Mouse (Mus musculus) cerebellum, adult 2 months (tissue): ENCODE measurements at regions not wholly inside any gene's neighbourhood (a gene's known extent, or its start where the extent isn't known, plus 50 kb on each side); places are given as distances from the start of the nearest gene placed in this dataset.
A peak's percentile ranks its signal among the peaks of the same experiment; 100 is the strongest.

ENCODE experiments used
- DNase-seq, 2 experiments: peaks; one replicate each; pipeline ENCODE4 v3.0.0; 2021
- H3K27ac ChIP-seq: fragments of 200-500 bp; 2 replicates; pipeline ENCODE4 v1.5.1; 2012; ENCODE audit warnings: low read length, control low read depth, inconsistent platforms; ENCODE audit not compliant: insufficient read depth
- H3K27me3 ChIP-seq: fragments of 200-500 bp; 2 replicates; pipeline ENCODE4 v1.6.1; 2012; ENCODE audit warnings: inconsistent platforms, mild to moderate bottlenecking, low read length, moderate library complexity; ENCODE audit not compliant: control insufficient read depth, insufficient read depth
- H3K4me1 ChIP-seq: fragments of 200-500 bp; 2 replicates; pipeline ENCODE4 v1.6.1; 2011; ENCODE audit warnings: low read length; ENCODE audit not compliant: control insufficient read depth, insufficient read depth
- H3K4me3 ChIP-seq: fragments of 200-500 bp; replicated peaks from 2 replicates; pipeline ENCODE3; 2011; ENCODE audit warnings: mild to moderate bottlenecking, low read depth, low read length, control low read depth; ENCODE audit not compliant: insufficient read depth
- CTCF ChIP-seq: fragments of 200-500 bp; IDR thresholded peaks from 2 replicates; pipeline ENCODE4 v1.5.1; 2011; ENCODE audit warnings: low read depth, mild to moderate bottlenecking, control low read depth, low read length, moderate library complexity, borderline replicate concordance; ENCODE audit not compliant: insufficient read depth
- POLR2A ChIP-seq: fragments of 200-500 bp; IDR thresholded peaks from 2 replicates; pipeline ENCODE4 v1.6.1; 2011; ENCODE audit warnings: low read length, control low read depth, borderline replicate concordance; ENCODE audit not compliant: insufficient read depth
- WGBS: fragments of 180-500 bp; shearing (Covaris S2); methylation state at CpG from one replicate; pipeline ENCODE4 v1.1.7; 2018; 5-methylcytosine and 5-hydroxymethylcytosine counted together

GRCm38 (mm10) chr12:109528263-109528545 lies 71.9 kb downstream of the Rtl1 start:
- Histone ChIP-seq H3K27me3 (no peaks in the 10 kb centered on the region), H3K4me3 (peak overlapping the region; percentile 20), H3K4me1 (no peaks in the 10 kb centered on the region), H3K27ac (no peak overlapping the region)
- TF ChIP-seq CTCF (no peak), POLR2A (no peak)
- peak in 1 of 2 experiments; percentile 22 for DNase-seq
- 57% methylated on average over 27 of the region's 27 CpGs for WGBS

- 87% methylated on average over 29 of the region's 29 CpGs for WGBS
- Histone ChIP-seq H3K4me3 (peak overlapping the region; percentile 20), H3K4me1 (no peaks in the 10 kb centered on the region), H3K27me3 (no peaks in the 10 kb centered on the region), H3K27ac (no peak overlapping the region)
- DNase-seq = no peak
- TF ChIP-seq CTCF (no peak), POLR2A (no peak)
Observed at GRCm38 (mm10) chr12:109527414-109528262, 72.5 kb downstream of the Rtl1 start.

- DNase-seq = no peak
- no peak overlapping the region for H3K4me3 ChIP-seq
- H3K4me1 ChIP-seq = no peaks in the 10 kb centered on the region
- WGBS = 76% methylated on average over 9 of the region's 9 CpGs
- H3K27ac ChIP-seq = no peak overlapping the region
- TF ChIP-seq POLR2A (no peak), CTCF (no peak)
- H3K27me3 ChIP-seq = no peaks in the 10 kb centered on the region
Observed at GRCm38 (mm10) chr12:109525613-109526012, 73.0 kb downstream of the Dlk1 start.

GRCm38 (mm10) chr12:109521199-109521780 lies 68.7 kb downstream of the Dlk1 start:
- H3K27ac ChIP-seq = no peak overlapping the region
- no peak for DNase-seq
- WGBS = 92% methylated on average over 5 of the region's 5 CpGs
- no peak for TF ChIP-seq CTCF
- TF ChIP-seq POLR2A = no peak
- H3K4me3 ChIP-seq = no peak overlapping the region
- no peaks in the 10 kb centered on the region for H3K4me1 ChIP-seq
- no peaks in the 10 kb centered on the region for H3K27me3 ChIP-seq

GRCm38 (mm10) chr12:109520414-109520813 lies 67.8 kb downstream of the Dlk1 start:
- DNase-seq = no peak
- H3K4me1 ChIP-seq = no peaks in the 10 kb centered on the region
- WGBS = 75% methylated on average over 8 of the region's 8 CpGs
- H3K4me3 ChIP-seq = no peak overlapping the region
- TF ChIP-seq POLR2A = no peak
- TF ChIP-seq CTCF = no peak
- H3K27ac ChIP-seq = no peak overlapping the region
- H3K27me3 ChIP-seq = no peaks in the 10 kb centered on the region

- 87% methylated on average over 5 of the region's 5 CpGs for WGBS
- no peak for DNase-seq
- no peak for TF ChIP-seq CTCF
- TF ChIP-seq POLR2A = no peak
- Histone ChIP-seq H3K27me3 (no peaks in the 10 kb centered on the region), H3K27ac (no peak overlapping the region), H3K4me3 (no peak overlapping the region), H3K4me1 (no peaks in the 10 kb centered on the region)
Observed at GRCm38 (mm10) chr12:109519838-109520237, 67.2 kb downstream of the Dlk1 start.

GRCm38 (mm10) chr12:109518413-109519021 lies 65.9 kb downstream of the Dlk1 start:
- Histone ChIP-seq H3K4me3 (no peak overlapping the region), H3K27ac (no peak overlapping the region), H3K27me3 (no peaks in the 10 kb centered on the region), H3K4me1 (no peaks in the 10 kb centered on the region)
- 45% methylated on average over 7 of the region's 7 CpGs for WGBS
- TF ChIP-seq POLR2A (no peak), CTCF (no peak)
- no peak for DNase-seq

GRCm38 (mm10) chr12:109517764-109518163 lies 65.1 kb downstream of the Dlk1 start:
- no peaks in the 10 kb centered on the region for H3K4me1 ChIP-seq
- TF ChIP-seq CTCF (no peak), POLR2A (no peak)
- no peak for DNase-seq
- H3K27me3 ChIP-seq = no peaks in the 10 kb centered on the region
- 75% methylated on average over 7 of the region's 7 CpGs for WGBS
- no peak overlapping the region for H3K4me3 ChIP-seq
- no peak overlapping the region for H3K27ac ChIP-seq
